In the genomic region with DNA sequence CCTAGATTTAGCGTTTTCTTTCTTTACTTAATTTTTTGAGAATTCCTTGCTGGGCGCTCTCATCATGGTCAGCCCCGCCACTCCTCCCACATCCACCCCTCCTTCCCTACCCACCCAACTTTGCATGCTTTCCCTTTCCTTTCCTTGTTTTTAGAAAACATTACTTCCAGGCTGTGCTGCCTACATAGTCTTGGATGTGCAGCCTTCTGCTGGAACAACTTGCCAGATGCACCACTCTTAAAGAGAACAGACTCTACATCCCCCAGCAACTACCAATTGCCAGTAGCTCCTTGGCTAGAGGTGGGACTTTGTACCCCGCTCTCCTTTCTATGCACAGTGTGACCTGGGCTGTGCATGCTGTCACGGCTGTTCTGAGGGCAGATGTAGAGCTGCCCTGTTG, we compare ENCODE assay signal across 18 mouse cellular contexts.
A peak's percentile ranks its signal among the peaks of the same experiment; 100 is the strongest.
DNase-seq lines count a peak whose midpoint lies in the region; ATAC-seq and TF ChIP-seq lines count a peak whose summit lies in the region.
"Had no signal": no experiment of that assay in that cellular context is flagged by ENCODE, and none has a peak within 500 bp of the region (broad histone marks: within the 10 kb centered on the region; RNA-seq: fewer than 3 reads in every experiment).

No protein-coding gene starts in this region.

- no peak for TF ChIP-seq CTCF in midbrain, postnatal 0 days (IDR thresholded peaks at IDR 0.05)

- no peak overlapping the region for H3K4me2 ChIP-seq in hindbrain, embryonic 12.5 days (replicated peaks)
- no peak overlapping the region for H3K4me2 ChIP-seq in hindbrain, embryonic 13.5 days
- no peak overlapping the region for H3K4me2 ChIP-seq in midbrain, embryonic 13.5 days (replicated peaks)
- no peak overlapping the region for H3K4me2 ChIP-seq in midbrain, postnatal 0 days (ENCODE audit: low read depth, low read length, poor library complexity, severe bottlenecking)
- peak overlapping the region; percentile 35; the same call in 1 of the 2 replicates for H3K4me2 ChIP-seq in midbrain, embryonic 15.5 days
- H3K4me2 ChIP-seq: heart, embryonic 13.5 days had no signal

- no peaks in the 10 kb centered on the region for H3K9me3 ChIP-seq in hindbrain, embryonic 12.5 days (replicated peaks)
- H3K9me3 ChIP-seq in hindbrain, embryonic 13.5 days, result no peaks in the 10 kb centered on the region
- H3K9me3 ChIP-seq in midbrain, embryonic 13.5 days, result no peaks in the 10 kb centered on the region
- no peaks in the 10 kb centered on the region for H3K9me3 ChIP-seq in midbrain, postnatal 0 days (ENCODE audit: low read length)
- H3K9me3 ChIP-seq in midbrain, embryonic 15.5 days, result no peaks in the 10 kb centered on the region
- H3K9me3 ChIP-seq: embryonic facial prominence, embryonic 10.5 days; forebrain, embryonic 13.5 days; heart, embryonic 13.5 days had no signal

- peaks cover 7% of the 10 kb centered on the region for H3K4me1 ChIP-seq in hindbrain, embryonic 12.5 days
- H3K4me1 ChIP-seq in hindbrain, embryonic 13.5 days (replicated peaks), result peaks cover 18% of the 10 kb centered on the region
- H3K4me1 ChIP-seq in midbrain, embryonic 13.5 days (replicated peaks), result peaks cover 19% of the 10 kb centered on the region
- 0 out of 2 replicates have a peak, but pooled peaks cover 10% of the 10 kb centered on the region for H3K4me1 ChIP-seq in midbrain, postnatal 0 days (ENCODE audit: insufficient read depth, low read length)
- H3K4me1 ChIP-seq in midbrain, embryonic 15.5 days, result peaks cover 18% of the 10 kb centered on the region

- H3K36me3 ChIP-seq in hindbrain, embryonic 12.5 days, result no peaks in the 10 kb centered on the region
- no peaks in the 10 kb centered on the region for H3K36me3 ChIP-seq in hindbrain, embryonic 13.5 days
- H3K36me3 ChIP-seq in midbrain, embryonic 13.5 days, result no peaks in the 10 kb centered on the region
- no peaks in the 10 kb centered on the region for H3K36me3 ChIP-seq in midbrain, postnatal 0 days (ENCODE audit: insufficient read depth, low read length)
- H3K36me3 ChIP-seq in midbrain, embryonic 15.5 days (replicated peaks), result no peaks in the 10 kb centered on the region
- H3K36me3 ChIP-seq: embryonic facial prominence, embryonic 10.5 days; heart, embryonic 13.5 days had no signal

- no peak overlapping the region for H3K4me3 ChIP-seq in hindbrain, embryonic 12.5 days
- no peak overlapping the region for H3K4me3 ChIP-seq in hindbrain, embryonic 13.5 days
- H3K4me3 ChIP-seq in midbrain, embryonic 13.5 days (replicated peaks), result no peak overlapping the region
- H3K4me3 ChIP-seq in midbrain, postnatal 0 days (ENCODE audit: low read depth, low read length), result no peak overlapping the region
- H3K4me3 ChIP-seq in midbrain, embryonic 15.5 days, result no peak overlapping the region
- H3K4me3 ChIP-seq: embryonic facial prominence, embryonic 10.5 days; forebrain, embryonic 13.5 days; heart, embryonic 13.5 days had no signal

- ATAC-seq in hindbrain, embryonic 12.5 days (ENCODE audit: low FRiP score), result no peak
- ATAC-seq in hindbrain, embryonic 13.5 days (ENCODE audit: low FRiP score), result no peak
- ATAC-seq in midbrain, embryonic 13.5 days, result peak; percentile 34; the same call in 1 of the 2 replicates
- no peak for ATAC-seq in midbrain, postnatal 0 days (ENCODE audit: low FRiP score)
- ATAC-seq in midbrain, embryonic 15.5 days (replicated peaks), result no peak

- H3K9ac ChIP-seq in hindbrain, embryonic 12.5 days, result no peak overlapping the region
- H3K9ac ChIP-seq in hindbrain, embryonic 13.5 days, result no peak overlapping the region
- no peak overlapping the region for H3K9ac ChIP-seq in midbrain, embryonic 13.5 days (replicated peaks)
- no peak overlapping the region for H3K9ac ChIP-seq in midbrain, postnatal 0 days (replicated peaks; ENCODE audit: low read length, poor library complexity, severe bottlenecking)
- H3K9ac ChIP-seq in midbrain, embryonic 15.5 days, result no peak overlapping the region
- H3K9ac ChIP-seq: forebrain, embryonic 13.5 days; forebrain, postnatal 0 days; heart, embryonic 13.5 days had no signal

- DNase-seq in midbrain, postnatal 0 days (ENCODE audit: low spot score), result no peak
- DNase-seq in brain, adult 2 months (ENCODE audit: low read depth, low spot score), result peak; percentile 43
- no peak for DNase-seq in layer of hippocampus, postnatal 14 days (ENCODE audit: low spot score in 2 of 2)
- DNase-seq: adrenal gland, postnatal 10 days; cerebellum, adult 18-20 months; cerebellum, adult 9-11 months; cerebellum, postnatal 36 days; forebrain, postnatal 0 days; gastrocnemius, postnatal 36 days; heart, adult 11 months; heart, postnatal 36 days had no signal

- H3K27ac ChIP-seq in hindbrain, embryonic 12.5 days, result 0 out of 2 replicates have a peak overlapping the region, but pooled peaks have one; percentile 55
- no peak overlapping the region for H3K27ac ChIP-seq in hindbrain, embryonic 13.5 days
- H3K27ac ChIP-seq in midbrain, embryonic 13.5 days, result no peak overlapping the region; the same call in 1 of the 2 replicates
- H3K27ac ChIP-seq in midbrain, postnatal 0 days (ENCODE audit: low read depth, low read length), result no peak overlapping the region
- no peak overlapping the region for H3K27ac ChIP-seq in midbrain, embryonic 15.5 days
- H3K27ac ChIP-seq: embryonic facial prominence, embryonic 10.5 days; forebrain, embryonic 13.5 days; heart, embryonic 13.5 days had no signal

- no peaks in the 10 kb centered on the region for H3K27me3 ChIP-seq in hindbrain, embryonic 12.5 days
- no peaks in the 10 kb centered on the region for H3K27me3 ChIP-seq in hindbrain, embryonic 13.5 days
- H3K27me3 ChIP-seq in midbrain, embryonic 13.5 days, result 0 out of 2 replicates have a peak, but pooled peaks cover 2% of the 10 kb centered on the region
- no peaks in the 10 kb centered on the region for H3K27me3 ChIP-seq in midbrain, postnatal 0 days (ENCODE audit: insufficient read depth, low read length)
- no peaks in the 10 kb centered on the region for H3K27me3 ChIP-seq in midbrain, embryonic 15.5 days (replicated peaks)
- H3K27me3 ChIP-seq: forebrain, embryonic 13.5 days; heart, embryonic 13.5 days had no signal

- WGBS in hindbrain, embryonic 12.5 days, result 86% methylated on average over 5 of the region's 5 CpGs
- 86% methylated on average over 5 of the region's 5 CpGs for WGBS in hindbrain, embryonic 13.5 days
- 87% methylated on average over 5 of the region's 5 CpGs for WGBS in midbrain, embryonic 13.5 days
- 84% methylated on average over 5 of the region's 5 CpGs for WGBS in midbrain, postnatal 0 days
- WGBS in midbrain, embryonic 15.5 days, result 83% methylated on average over 5 of the region's 5 CpGs
